Mouse (Mus musculus) kidney, postnatal 0 days (tissue): ENCODE data around the gene Vmn1r19. TPM values are rescaled to one million over a fixed set of nuclear protein-coding genes. Genes with fewer than 3 reads are reported as not detected.
A peak's percentile ranks its signal among the peaks of the same experiment; 100 is the strongest.

Experiments used
- ATAC-seq: fragments of 200-750 bp; cut with Nextera tagmentation; replicated peaks from 2 replicates; pipeline ENCODE4 v1.8.0; 2017; ENCODE audit warnings: low read depth, moderate number of reproducible peaks, moderate TSS enrichment, moderate library complexity; ENCODE audit not compliant: low FRiP score
- DNase-seq: peaks from one replicate; pipeline ENCODE4 v3.0.0-alpha.2; 2016; ENCODE audit warnings: low spot score
- H3K27ac ChIP-seq: fragments of 300-500 bp; sonication (generic); 2 replicates; pipeline ENCODE4 v1.5.1; 2014; ENCODE audit warnings: mild to moderate bottlenecking
- H3K27me3 ChIP-seq: fragments of 300-500 bp; sonication (generic); 2 replicates; pipeline ENCODE4 v1.6.1; 2014; ENCODE audit warnings: low read length, mixed read lengths; ENCODE audit not compliant: insufficient read depth
- H3K36me3 ChIP-seq: fragments of 300-500 bp; sonication (generic); 2 replicates; pipeline ENCODE4 v1.6.1; 2014; ENCODE audit warnings: low read length, mixed read lengths; ENCODE audit not compliant: insufficient read depth
- H3K4me1 ChIP-seq: fragments of 300-500 bp; sonication (generic); replicated peaks from 2 replicates; pipeline ENCODE4 v1.6.1; 2014; ENCODE audit warnings: antibody characterized with exemption, low read length, mixed read lengths; ENCODE audit not compliant: insufficient read depth
- H3K4me2 ChIP-seq: fragments of 300-500 bp; sonication (generic); 2 replicates; pipeline ENCODE4 v1.6.1; 2014; ENCODE audit warnings: mild to moderate bottlenecking, low read length, moderate library complexity, mixed read lengths
- H3K4me3 ChIP-seq: fragments of 300-500 bp; sonication (generic); replicated peaks from 2 replicates; pipeline ENCODE4 v1.5.1; 2014; ENCODE audit warnings: low read depth, low read length
- H3K9ac ChIP-seq: fragments of 300-500 bp; sonication (generic); 2 replicates; pipeline ENCODE4 v1.6.1; 2014; ENCODE audit warnings: low read depth, low read length
- H3K9me3 ChIP-seq: fragments of 300-500 bp; sonication (generic); replicated peaks from 2 replicates; pipeline ENCODE4 v1.6.1; 2016; ENCODE audit warnings: low read length, inconsistent platforms, mixed read lengths
- CTCF ChIP-seq: IDR thresholded peaks from 2 replicates; pipeline ENCODE4 v1.5.1; 2016; ENCODE audit warnings: antibody characterized with exemption, low read depth, mild to moderate bottlenecking, moderate library complexity
- WGBS: fragments of 180-500 bp; shearing (Covaris S2); extraction: QIAGEN DNeasy Blood & Tissue Kit; methylation state at CpG from one replicate; pipeline ENCODE4 v1.1.7; 2014; 5-methylcytosine and 5-hydroxymethylcytosine counted together
- polyA plus RNA-seq: library from polyadenylated mRNA; unstranded; fragments of >200 nt; fragmentation: Nextera tagmentation; extraction: Ambion mirVana; gene quantifications from 2 replicates; pipeline ENCODE4 v1.2.1, GENCODE M21; 2015

Vmn1r19 gene
- polyA plus RNA-seq, 1 experiment from 2014 or later: not detected

GRCm38 (mm10) chr6:57431196-57431595, 27.6 kb downstream of the Vmn1r19 start:
- 84% methylated on average over 1 of the region's 1 CpGs for WGBS
- ATAC-seq: no peak
- H3K9ac ChIP-seq: no peak overlapping the region
- TF ChIP-seq CTCF: peak; percentile 48
- H3K27ac ChIP-seq: no peak overlapping the region
- no peaks in the 10 kb centered on the region for H3K36me3 ChIP-seq
- H3K9me3 ChIP-seq: no peaks in the 10 kb centered on the region
- DNase-seq: peak; percentile 8
- H3K4me1 ChIP-seq: no peaks in the 10 kb centered on the region
- no peak overlapping the region for H3K4me2 ChIP-seq
- no peak overlapping the region for H3K4me3 ChIP-seq
- no peaks in the 10 kb centered on the region for H3K27me3 ChIP-seq

Other genes with a start within 250 kb of the Vmn1r19 start
- not detected in 2 replicates for gene Vmn1r12, start 246.9 kb upstream of the Vmn1r19 start, polyA plus RNA-seq
- not detected in 2 replicates for gene Vmn1r13, start 200.5 kb upstream of the Vmn1r19 start, polyA plus RNA-seq
- not detected in 2 replicates for gene Vmn1r14, start 172.1 kb upstream of the Vmn1r19 start, polyA plus RNA-seq
- gene Vmn1r15, start 145.8 kb upstream of the Vmn1r19 start, polyA plus RNA-seq: not detected in 2 replicates
- gene Vmn1r16, start 74.3 kb upstream of the Vmn1r19 start, polyA plus RNA-seq: not detected in 2 replicates
- not detected in 2 replicates for gene Vmn1r17, start 40.1 kb upstream of the Vmn1r19 start, polyA plus RNA-seq
- not detected in 2 replicates for gene Vmn1r18, start 8.0 kb upstream of the Vmn1r19 start, polyA plus RNA-seq
- not detected in 2 replicates for gene Vmn1r20, start 25.1 kb downstream of the Vmn1r19 start, polyA plus RNA-seq
- gene Ppm1k, start 131.7 kb downstream of the Vmn1r19 start, polyA plus RNA-seq: 2.7 and 3.6 TPM in 2 replicates
- 3.0 and 3.2 TPM in 2 replicates for gene Herc6, start 177.2 kb downstream of the Vmn1r19 start, polyA plus RNA-seq